Mouse (Mus musculus): ENCODE measurements around the gene Rtbdn.
A peak's percentile ranks its signal among the peaks of the same experiment; 100 is the strongest.

Rtbdn gene

DNA sequence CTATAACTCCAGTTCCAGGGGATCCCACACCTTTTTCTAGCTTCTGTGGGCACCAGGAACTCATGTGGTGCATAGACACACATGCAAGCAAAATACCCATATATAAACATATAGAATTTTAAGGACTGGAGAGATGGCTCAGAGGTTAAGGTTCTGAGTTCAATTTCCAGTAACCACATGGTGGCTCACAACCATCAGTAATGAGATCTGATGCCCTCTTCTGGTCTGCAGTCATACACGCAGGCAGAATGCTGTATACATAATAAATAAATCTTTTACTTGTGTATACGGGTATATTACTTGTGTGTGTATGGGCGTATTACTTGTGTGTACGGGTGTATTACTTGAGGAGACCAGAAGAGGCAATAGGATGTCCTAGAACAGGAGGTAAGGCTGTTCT is 17.2 kb downstream of the Rtbdn start:
- no peak for DNase-seq

DNA sequence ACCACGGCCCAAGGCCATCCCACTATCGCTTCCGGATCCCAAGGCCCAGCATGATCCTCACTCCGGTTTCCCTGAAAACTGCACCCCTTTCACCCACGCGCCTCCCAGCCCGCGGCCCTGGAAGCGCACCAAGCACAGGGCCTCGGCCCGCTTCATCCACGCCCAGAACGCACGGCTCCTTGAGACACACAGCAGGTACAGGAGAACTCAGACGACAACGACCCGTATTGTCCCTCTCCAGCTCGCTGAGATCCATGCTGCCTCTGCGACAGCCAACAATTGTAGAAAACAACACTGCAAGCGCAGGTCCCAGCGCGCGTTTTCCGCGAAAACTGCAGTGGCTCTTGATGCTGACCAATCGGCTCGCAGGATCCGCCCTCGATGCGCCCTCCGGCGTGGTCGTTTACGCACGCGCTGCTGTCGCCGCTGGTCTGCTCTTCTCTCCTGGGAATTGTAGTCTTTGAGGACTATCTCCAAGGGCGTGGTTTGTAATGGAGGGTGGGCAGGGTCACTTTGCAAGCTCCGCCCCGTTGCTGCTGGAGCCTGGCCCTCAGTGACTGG is 19.0 kb downstream of the Rtbdn start:
- peak; percentile 95 for DNase-seq

GRCm38 (mm10) chr8:84966603-84967002 is 19.8 kb downstream of the Rtbdn start:
- DNase-seq, result no peak

DNA sequence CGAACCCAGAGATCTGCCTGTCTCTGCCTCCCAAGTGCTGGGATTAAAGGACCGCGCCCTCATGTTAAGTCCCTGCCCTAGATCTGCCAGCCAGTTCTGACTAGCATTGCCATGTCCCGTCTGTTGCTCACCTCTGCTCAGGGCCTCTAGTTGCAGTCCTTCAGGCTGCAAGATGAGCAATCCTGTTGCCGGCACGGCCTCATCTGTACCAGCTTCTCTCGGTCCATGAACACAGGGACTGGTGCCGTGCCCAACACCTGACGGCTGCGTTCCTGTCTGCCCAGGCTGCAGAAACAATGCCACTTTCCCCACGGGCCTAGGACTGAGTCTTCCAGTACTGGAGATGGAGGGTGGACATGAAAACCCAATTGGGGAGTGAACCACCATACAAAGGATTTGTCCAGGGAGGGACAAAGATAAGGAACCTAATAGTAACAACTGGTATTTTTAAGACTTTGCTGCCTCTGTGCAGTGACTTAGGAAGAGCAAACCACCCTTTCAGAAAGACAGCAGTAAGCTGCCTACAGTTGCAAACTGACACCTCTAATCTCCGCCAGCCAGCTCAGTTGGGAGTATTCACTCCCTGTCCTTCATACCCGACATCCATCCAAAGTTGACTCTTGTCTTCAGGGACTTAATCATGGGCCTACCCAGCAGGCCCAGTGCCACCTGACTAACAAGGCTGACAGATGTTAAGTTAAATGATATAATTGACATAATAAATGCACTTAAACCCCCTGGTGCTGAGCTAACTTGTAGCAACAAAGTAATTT is 20.9 kb downstream of the Rtbdn start:
- DNase-seq, result no peak

DNA sequence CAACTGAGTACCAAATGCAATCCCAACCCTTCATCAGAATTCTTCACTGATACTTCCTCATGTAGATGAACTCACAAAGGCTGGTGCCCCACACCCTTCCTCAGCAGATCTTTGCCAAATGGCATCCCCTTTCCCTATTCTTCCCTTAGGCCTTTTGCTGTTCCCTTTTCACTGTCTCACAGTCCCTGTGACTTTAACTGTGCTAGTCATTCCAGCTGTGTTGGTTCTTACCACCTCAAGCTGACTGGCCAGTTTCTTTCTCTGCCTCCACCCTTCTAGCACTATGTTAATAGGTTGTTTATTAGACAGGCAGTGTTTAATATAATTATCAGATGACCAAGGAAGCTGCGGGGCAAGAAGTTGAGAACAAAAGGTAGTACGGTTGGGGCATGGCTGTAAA is 21.9 kb downstream of the Rtbdn start:
- no peak for DNase-seq

GRCm38 (mm10) chr8:84969241-84970134 is 22.7 kb downstream of the Rtbdn start, which contains the start of the genes Gm49661, Prdx2 and Rnaseh2a:
Gene Gm49661, minus strand, starts transcription at chr8:84969433.
Gene Prdx2, plus strand, starts transcription at chr8:84969587.
Gene Rnaseh2a, minus strand, starts transcription at chr8:84969767.
- DNase-seq, result peak; percentile 81

DNA sequence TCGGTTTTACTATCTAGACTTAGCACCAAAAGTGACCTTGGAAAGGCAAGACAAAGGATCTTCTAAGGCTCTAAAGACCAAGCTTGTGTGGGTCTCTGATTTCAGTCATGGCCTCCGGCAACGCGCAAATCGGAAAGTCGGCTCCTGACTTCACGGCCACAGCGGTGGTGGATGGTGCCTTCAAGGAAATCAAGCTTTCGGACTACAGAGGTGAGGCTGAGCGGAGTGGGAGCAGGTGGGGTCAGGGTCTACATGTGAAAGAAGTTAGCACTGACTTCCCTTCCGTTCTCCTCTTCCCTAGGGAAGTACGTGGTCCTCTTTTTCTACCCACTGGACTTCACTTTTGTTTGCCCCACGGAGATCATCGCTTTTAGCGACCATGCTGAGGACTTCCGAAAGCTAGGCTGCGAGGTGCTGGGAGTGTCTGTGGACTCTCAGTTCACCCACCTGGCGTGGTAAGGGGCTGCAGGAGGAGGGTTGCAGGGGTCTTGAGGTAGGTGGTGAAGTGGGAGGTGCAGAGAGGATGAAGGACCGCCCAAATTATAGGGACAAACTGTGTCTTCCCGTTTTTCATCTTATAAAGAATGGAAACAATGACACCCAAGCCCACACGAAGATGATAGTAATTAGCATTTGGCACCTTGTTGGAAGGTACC is 23.5 kb downstream of the Rtbdn start:
- DNase-seq, result no peak

DNA sequence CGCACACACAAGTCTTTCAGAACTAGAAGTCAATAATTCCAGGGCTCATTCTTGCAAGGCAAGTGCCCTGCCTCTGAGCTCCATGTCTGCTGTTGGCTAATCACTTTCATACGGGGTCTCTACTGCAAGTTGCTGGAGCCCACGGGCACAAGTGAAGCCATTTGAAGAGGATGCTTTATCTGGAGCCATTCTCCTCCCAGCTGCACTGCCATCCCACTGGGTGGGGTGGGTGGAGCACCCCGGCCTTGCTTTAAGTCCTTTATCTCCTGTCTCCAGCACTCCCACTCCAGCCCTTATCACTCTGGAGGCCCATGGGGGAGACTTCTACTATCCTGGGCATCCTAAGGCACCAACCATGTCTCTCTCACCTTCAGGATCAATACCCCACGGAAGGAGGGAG is 24.1 kb downstream of the Rtbdn start:
- no peak for DNase-seq

DNA sequence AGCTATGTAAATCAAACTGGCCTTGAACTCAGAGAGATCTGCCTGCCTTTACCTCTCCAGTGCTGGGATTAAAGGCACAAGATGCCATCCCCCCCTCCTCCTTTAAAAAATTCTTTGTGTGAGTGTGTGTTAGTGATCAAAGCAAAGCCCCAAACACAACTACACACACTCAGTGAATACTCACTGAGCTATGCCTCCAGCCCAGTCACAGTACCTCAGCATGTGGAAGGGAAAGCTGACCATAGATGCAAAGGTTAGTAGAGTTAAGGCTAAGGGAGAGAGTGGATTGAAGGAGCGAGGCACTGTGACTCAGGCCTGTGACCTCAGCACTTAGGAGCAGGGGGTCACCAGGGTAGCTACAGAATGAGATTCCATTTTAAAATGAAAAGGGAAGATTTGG is 26.3 kb downstream of the Rtbdn start:
- no peak for DNase-seq

DNA sequence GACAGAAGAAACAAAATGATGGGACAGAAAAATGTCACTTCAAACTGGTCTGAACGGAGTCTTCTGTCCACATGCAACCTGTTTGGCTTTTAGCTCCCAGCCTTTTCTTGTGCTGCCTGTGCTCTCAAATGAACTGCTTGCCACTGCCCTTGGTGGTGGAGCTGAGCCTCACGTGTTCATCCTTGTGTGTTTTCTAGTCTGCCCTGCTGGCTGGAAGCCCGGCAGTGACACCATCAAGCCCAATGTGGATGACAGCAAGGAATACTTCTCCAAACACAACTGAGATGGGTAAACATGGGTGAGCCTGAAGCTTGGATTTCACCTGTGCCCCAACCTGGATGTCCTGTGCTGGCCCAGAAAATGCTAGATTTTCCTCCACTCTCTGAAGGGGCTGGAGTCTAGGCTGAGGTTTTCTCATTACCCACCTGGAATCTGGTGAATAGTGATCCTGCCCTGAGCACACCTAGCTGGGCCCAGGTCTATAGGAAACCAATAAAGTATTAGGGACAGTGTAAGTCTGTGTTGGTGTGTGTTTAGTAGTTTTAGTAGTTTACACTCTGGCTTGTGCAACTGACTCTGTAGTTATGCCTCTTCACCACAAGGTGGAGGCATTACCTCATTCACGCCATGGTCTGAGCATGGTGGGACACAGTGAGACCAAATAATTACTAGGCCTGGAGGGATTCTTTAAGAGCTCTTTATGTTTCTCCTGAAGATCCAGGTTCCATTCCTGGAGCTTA is 27.2 kb downstream of the Rtbdn start:
- peak; percentile 63 for DNase-seq

DNA sequence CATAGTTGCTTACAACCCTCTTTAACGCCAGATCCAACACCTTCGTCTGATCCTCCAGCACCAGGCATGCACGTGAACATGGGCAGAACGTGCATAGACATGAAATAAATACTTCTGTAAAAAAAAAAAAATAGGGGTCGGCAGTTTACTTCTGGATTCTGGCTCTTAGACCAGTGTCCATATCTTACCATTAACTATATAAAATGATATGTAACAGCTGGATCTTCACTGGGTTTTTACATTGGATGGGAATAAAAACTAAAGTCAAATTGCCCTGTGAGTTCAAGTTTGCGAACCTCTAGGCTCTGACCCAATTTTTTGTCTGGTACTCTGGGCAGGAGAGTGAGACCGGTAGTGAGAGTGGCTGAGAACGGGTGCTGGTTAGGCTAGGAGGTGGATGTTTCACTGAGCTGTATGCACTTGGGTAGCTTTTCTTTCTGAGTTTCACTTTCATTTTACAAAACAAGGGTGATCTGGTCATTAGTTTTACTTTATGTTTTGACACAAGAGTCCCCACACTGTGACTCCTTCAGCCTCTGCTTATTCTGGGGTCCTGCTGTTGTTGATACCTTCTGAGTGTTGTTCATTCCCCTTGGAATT is 27.9 kb downstream of the Rtbdn start:
- no peak for DNase-seq

DNA sequence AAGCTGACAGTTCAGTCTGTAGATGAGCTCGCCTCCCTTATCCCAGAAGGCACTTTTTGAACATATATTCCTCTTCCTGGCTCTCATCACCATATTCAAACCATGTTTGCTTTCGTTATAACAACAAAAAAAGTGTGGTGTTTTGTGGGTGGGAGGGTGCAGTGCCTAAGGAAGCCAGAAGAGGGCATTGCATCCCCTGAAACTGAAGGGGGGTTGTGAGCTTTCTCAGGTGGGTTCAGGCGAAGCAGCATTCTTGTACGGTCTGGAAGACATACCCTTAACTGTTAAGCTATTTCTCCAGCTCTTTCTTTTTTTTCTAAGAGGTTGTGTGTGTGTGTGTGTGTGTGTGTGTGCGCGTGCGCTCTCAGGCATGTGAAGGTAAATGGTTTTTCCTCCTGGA is 28.6 kb downstream of the Rtbdn start:
- peak; percentile 72 for DNase-seq

- DNase-seq, result peak; percentile 97
Observed at GRCm38 (mm10) chr8:84976031-84976762, 29.4 kb downstream of the Rtbdn start.

GRCm38 (mm10) chr8:84976763-84977434 is 30.1 kb downstream of the Rtbdn start:
- DNase-seq, result no peak

DNA sequence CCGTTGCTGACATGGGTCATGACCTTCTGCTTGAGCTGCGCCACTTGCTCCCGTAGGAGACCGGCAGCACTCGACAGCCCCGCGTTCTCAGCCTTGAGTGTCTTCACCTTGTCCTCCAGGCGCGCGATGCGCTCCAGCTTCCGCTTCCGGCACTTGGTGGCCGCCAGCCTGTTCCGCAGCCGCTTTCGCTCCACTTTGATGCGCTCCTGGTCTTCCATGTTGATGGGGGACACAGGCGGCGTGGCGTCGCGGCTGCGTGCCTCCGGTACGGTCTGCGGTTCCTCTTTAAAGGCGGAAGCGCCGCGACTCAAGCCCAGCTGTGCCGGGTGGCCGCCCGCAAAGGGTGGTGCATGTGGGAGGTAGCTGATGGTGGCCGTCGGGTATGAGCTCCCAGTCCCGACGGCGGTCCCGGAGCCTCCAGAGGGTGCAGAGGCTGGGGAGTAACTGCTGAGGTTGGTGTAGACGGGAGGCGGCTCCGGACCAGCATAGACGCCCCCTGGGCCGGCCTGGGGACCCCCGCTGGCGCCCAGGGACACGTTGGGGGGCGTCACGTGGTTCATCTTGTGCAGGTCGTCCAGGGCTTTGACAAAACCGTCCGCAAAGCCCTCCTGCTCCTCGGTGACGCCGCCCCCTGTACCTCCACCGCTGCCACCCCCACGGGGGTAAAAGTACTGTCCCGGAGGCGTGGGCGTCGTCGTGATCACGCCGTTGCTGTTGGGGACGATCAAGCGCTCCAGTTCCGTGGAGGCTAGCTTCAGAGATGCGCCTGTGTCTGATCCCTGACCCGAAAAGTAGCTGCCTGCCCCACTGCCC is 30.9 kb downstream of the Rtbdn start:
- peak; percentile 75 for DNase-seq

- peak; percentile 97 for DNase-seq
Observed at GRCm38 (mm10) chr8:84978248-84978940, 31.6 kb downstream of the Rtbdn start, which contains the start of gene Junb. Gene Junb, minus strand, starts transcription at chr8:84978718.

DNA sequence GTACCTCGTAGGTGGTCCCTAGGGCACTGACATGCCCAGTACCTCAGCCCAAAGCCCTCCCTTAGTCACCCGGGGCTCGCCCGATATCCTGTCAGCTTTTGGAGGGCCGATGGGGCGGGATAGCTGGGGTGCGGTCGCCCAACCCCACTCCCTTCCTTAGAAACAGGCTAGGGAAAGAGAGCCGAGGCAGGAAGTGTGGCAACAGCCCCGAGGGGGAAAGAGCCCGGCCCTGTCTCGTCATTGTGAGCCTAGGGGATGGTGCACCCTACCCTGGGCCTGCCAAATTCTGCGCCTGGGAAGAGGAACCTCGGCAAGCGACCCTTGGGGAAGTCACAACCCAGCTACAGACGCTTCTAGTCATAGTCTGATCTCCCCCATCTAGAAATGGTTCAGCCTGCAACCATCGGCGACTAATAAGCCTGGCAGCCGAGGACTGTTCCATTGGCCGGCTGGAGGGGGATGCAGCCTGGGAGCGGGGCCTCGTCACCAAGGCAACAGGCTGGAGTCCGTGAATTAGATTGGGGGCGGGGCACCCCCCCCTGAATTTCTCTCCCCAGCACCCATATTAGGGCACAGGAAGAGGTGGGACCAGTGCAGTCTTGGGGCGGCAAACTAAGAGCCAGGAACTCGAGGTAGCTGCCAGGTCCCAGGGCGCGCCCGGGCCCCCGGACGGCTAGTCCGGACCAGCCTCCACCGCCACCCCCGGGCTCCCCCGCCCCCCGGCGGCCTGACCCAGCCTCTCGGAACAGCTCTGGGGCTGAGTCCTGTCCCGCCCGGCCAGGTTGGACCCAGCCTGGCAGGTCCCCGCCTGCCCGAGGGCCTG is 33.0 kb downstream of the Rtbdn start:
- DNase-seq, result peak; percentile 95
